Mouse (Mus musculus) myocyte (in vitro differentiated cells): ENCODE measurements at regions not wholly inside any gene's neighbourhood (a gene's known extent, or its start where the extent isn't known, plus 50 kb on each side); places are given as distances from the start of the nearest gene placed in this dataset.

Source experiments
- H3K27me3 ChIP-seq: one replicate; pipeline ENCODE4 v1.6.1; 2011; ENCODE audit not compliant: control insufficient read depth, insufficient read depth, insufficient read length
- H3K36me3 ChIP-seq: one replicate; pipeline ENCODE4 v1.6.1; 2011; ENCODE audit not compliant: control insufficient read depth, insufficient read depth
- H3K4me2 ChIP-seq: one replicate; pipeline ENCODE4 v1.6.1; 2011; ENCODE audit warnings: low read depth, control low read depth
- H3K4me3 ChIP-seq: one replicate; pipeline ENCODE4 v1.5.1; 2011; ENCODE audit warnings: mild to moderate bottlenecking, control low read depth, moderate library complexity
- H3K79me2 ChIP-seq: one replicate; pipeline ENCODE4 v1.6.1; 2011; ENCODE audit not compliant: control insufficient read depth, insufficient read depth
- H3ac ChIP-seq: one replicate; pipeline ENCODE4 v1.6.1; 2011; ENCODE audit not compliant: control insufficient read depth, insufficient read length
- CEBPB ChIP-seq: IDR thresholded peaks from 2 replicates; pipeline ENCODE4 v1.6.1; 2011; ENCODE audit warnings: mild to moderate bottlenecking, moderate library complexity; ENCODE audit not compliant: poor library complexity, insufficient read depth, severe bottlenecking
- E2F4 ChIP-seq: IDR thresholded peaks from one replicate; pipeline ENCODE4 v1.6.1; 2011; ENCODE audit warnings: mild to moderate bottlenecking, control low read depth, moderate library complexity; ENCODE audit not compliant: insufficient read depth
- MAX ChIP-seq: IDR thresholded peaks from one replicate; pipeline ENCODE4 v1.6.1; 2011; ENCODE audit warnings: low read depth, mild to moderate bottlenecking, control low read depth
- MYOD1 ChIP-seq, 3 experiments: IDR thresholded peaks; one replicate each; pipeline ENCODE4 v1.6.1; 2011; ENCODE audit warnings: control low read depth in 2 of 3, low read depth in 2 of 3, mild to moderate bottlenecking in 2 of 3, moderate library complexity in 1 of 3; ENCODE audit not compliant: insufficient read length in 2 of 3, control insufficient read depth in 1 of 3
- MYOG ChIP-seq, 3 experiments: IDR thresholded peaks; one replicate each; pipeline ENCODE4 v1.6.1; 2011; ENCODE audit warnings: control low read depth in 2 of 3, low read depth in 2 of 3, mild to moderate bottlenecking in 2 of 3; ENCODE audit not compliant: insufficient read length in 2 of 3, control insufficient read depth in 1 of 3, insufficient read depth in 1 of 3
- POLR2A ChIP-seq: IDR thresholded peaks from one replicate; pipeline ENCODE4 v1.6.1; 2011; ENCODE audit warnings: low read depth, mild to moderate bottlenecking, control low read depth, moderate library complexity; ENCODE audit not compliant: insufficient read length
- POLR2AphosphoS2 ChIP-seq: IDR thresholded peaks from one replicate; pipeline ENCODE4 v1.6.1; 2011; ENCODE audit warnings: low read depth, control low read depth; ENCODE audit not compliant: insufficient read length
- REST ChIP-seq: IDR thresholded peaks from one replicate; pipeline ENCODE4 v1.6.1; 2011; ENCODE audit warnings: mild to moderate bottlenecking, control low read depth, moderate library complexity; ENCODE audit not compliant: insufficient read depth, insufficient read length
- SRF ChIP-seq: IDR thresholded peaks from one replicate; pipeline ENCODE4 v1.6.1; 2011; ENCODE audit warnings: low read depth; ENCODE audit not compliant: control insufficient read depth, insufficient read length
- TCF12 ChIP-seq: IDR thresholded peaks from one replicate; pipeline ENCODE4 v1.6.1; 2011; ENCODE audit warnings: mild to moderate bottlenecking, control low read depth; ENCODE audit not compliant: poor library complexity, insufficient read depth, severe bottlenecking
- TCF3 ChIP-seq: IDR thresholded peaks from one replicate; pipeline ENCODE4 v1.6.1; 2011; ENCODE audit warnings: low read depth, control low read depth; ENCODE audit not compliant: insufficient read length
- USF1 ChIP-seq: IDR thresholded peaks from one replicate; pipeline ENCODE4 v1.6.1; 2011; ENCODE audit warnings: low read depth, mild to moderate bottlenecking, control low read depth, moderate library complexity

DNA sequence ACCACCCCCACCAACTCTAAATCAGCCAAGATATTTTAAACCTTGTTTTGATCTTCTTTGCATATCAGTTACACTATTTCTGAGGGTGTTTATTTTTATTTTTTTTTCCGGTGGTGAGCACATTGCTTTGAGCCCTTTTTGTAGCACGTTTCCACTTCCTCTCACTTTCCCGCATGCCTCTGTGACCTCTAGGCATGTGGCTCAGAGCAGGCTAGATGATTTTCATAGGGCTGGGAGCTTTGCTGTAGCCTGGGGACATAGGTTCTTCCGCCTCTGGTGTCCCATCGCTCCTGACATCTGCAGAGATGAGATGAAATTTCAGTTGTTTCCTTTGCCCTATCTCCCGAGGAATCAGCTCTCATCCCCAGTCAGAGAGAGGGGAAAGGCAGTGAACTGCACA is 197.3 kb upstream of the Bcl6 start:
- Histone ChIP-seq H3K79me2 (no peaks in the 10 kb centered on the region), H3K4me3 (no peak overlapping the region), H3K36me3 (no peaks in the 10 kb centered on the region), H3K4me2 (no peak overlapping the region), H3ac (no peak overlapping the region), H3K27me3 (no peaks in the 10 kb centered on the region)
- TF ChIP-seq MYOG (IDR thresholded peaks at IDR 0.05; ENCODE audit: control insufficient read depth in 1 of 3, insufficient read depth in 1 of 3, insufficient read length in 2 of 3, low read depth in 2 of 3) (no peak), TCF12 (no peak)

DNA sequence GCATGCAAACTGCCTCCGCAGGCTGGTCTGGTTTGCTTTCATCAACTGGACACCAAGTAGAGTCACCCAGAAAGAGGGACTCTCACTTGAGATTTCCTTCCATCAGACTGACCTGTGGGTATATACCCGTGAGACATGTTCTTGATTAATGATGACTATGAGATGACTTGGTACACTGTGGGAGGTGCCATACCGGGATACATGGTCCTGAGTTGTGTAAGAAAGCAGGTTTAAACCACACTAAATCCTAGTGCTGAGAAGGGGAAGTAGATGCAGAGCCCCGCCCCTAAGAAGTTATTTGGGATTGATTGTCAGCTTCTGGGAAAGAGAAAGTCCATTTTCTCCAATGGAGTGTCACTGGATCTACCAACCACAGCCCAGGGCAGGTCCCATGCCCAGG is 196.2 kb upstream of the Bcl6 start:
- no peak overlapping the region for H3ac ChIP-seq
- H3K4me3 ChIP-seq: no peak overlapping the region
- H3K27me3 ChIP-seq: no peaks in the 10 kb centered on the region
- TF ChIP-seq REST: no peak
- no peak for TF ChIP-seq MYOD1 (IDR thresholded peaks at IDR 0.05; ENCODE audit: control insufficient read depth in 1 of 3, insufficient read length in 2 of 3, low read depth in 2 of 3)
- no peak for TF ChIP-seq USF1
- no peak for TF ChIP-seq TCF3
- no peak for TF ChIP-seq POLR2AphosphoS2
- TF ChIP-seq MAX: no peak
- no peak for TF ChIP-seq TCF12
- no peak for TF ChIP-seq POLR2A
- no peak for TF ChIP-seq E2F4
- TF ChIP-seq CEBPB: no peak
- TF ChIP-seq SRF: no peak
- no peak for TF ChIP-seq MYOG (IDR thresholded peaks at IDR 0.05; ENCODE audit: control insufficient read depth in 1 of 3, insufficient read depth in 1 of 3, insufficient read length in 2 of 3, low read depth in 2 of 3)
- no peak overlapping the region for H3K4me2 ChIP-seq
- H3K36me3 ChIP-seq: no peaks in the 10 kb centered on the region
- no peaks in the 10 kb centered on the region for H3K79me2 ChIP-seq

DNA sequence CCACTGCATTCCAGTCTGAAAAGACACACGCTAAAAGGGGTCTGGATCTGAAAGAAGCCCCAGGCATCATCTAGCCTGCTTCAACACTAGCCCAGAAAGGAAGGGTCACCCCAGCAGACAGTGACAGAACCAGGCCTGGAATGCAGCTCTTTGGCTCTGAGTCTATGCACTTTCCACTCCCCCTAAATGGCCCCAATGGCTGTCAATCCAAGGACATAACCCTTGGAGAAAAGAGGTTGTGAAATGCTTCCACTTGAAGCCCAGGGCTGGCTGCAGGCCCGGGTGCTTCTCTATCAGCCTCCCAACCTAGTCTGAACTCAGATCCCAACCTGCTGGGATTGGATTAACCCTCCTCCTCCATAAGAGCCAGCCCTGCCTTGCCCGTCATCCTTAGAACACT is 194.6 kb upstream of the Bcl6 start:
- Histone ChIP-seq H3K27me3 (no peaks in the 10 kb centered on the region), H3ac (no peak overlapping the region), H3K36me3 (no peaks in the 10 kb centered on the region), H3K4me3 (no peak overlapping the region), H3K79me2 (no peaks in the 10 kb centered on the region), H3K4me2 (no peak overlapping the region)
- no peak for TF ChIP-seq MAX
- TF ChIP-seq TCF3: no peak
- no peak for TF ChIP-seq MYOG (IDR thresholded peaks at IDR 0.05; ENCODE audit: control insufficient read depth in 1 of 3, insufficient read depth in 1 of 3, insufficient read length in 2 of 3, low read depth in 2 of 3)
- no peak for TF ChIP-seq SRF

DNA sequence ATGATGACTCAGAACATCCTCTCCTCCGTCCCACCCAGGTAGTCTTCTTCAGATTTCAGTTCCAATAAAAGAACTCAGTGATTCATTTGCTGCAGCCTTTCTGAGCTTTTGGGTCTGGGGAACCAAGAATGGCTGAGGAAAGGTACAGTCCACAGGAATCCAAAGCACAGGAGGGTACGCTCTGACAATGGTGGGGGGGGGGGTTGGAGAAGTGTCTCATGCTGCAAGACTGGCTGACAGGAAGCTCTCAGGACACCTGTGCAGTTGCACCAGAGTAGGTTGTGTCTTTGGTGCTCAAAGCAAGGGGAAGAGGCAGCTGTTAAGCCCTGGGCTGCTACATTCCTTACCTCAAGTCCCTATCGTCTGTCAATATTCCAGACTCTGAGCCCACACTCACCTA is 192.7 kb upstream of the Bcl6 start:
- Histone ChIP-seq H3K36me3 (no peaks in the 10 kb centered on the region), H3K27me3 (no peaks in the 10 kb centered on the region), H3K79me2 (no peaks in the 10 kb centered on the region), H3K4me2 (no peak overlapping the region), H3ac (no peak overlapping the region), H3K4me3 (no peak overlapping the region)
- no peak for TF ChIP-seq POLR2A
- TF ChIP-seq MAX: no peak
- no peak for TF ChIP-seq TCF3
- TF ChIP-seq CEBPB: no peak
- no peak for TF ChIP-seq E2F4

DNA sequence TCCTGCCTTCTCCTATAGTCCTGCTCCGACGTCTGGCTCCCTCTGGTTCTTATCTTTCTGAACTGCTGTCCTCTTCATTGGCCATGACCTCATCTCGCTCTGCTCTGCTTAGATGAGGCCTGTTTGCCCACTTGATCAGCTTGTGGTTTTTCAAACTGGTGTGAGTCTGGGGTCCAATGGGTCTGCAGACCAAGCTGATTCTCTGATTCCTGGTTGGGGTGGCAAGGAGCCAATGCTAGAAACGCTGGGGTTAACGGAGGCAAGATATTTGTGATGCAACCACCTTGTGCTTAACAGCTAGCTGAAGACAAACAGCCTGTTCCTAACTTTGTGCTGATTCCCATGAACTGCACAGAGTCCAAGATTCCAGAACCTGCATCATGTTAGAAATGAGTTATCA is 192.0 kb upstream of the Bcl6 start:
- no peaks in the 10 kb centered on the region for H3K27me3 ChIP-seq
- no peak overlapping the region for H3K4me2 ChIP-seq
- TF ChIP-seq TCF3 (no peak), MYOG (IDR thresholded peaks at IDR 0.05; ENCODE audit: control insufficient read depth in 1 of 3, insufficient read depth in 1 of 3, insufficient read length in 2 of 3, low read depth in 2 of 3) (no peak), TCF12 (no peak), MYOD1 (IDR thresholded peaks at IDR 0.05; ENCODE audit: control insufficient read depth in 1 of 3, insufficient read length in 2 of 3, low read depth in 2 of 3) (no peak), POLR2A (no peak), REST (no peak), POLR2AphosphoS2 (no peak), MAX (no peak), CEBPB (no peak), SRF (no peak), USF1 (no peak), E2F4 (no peak)
- H3K4me3 ChIP-seq: no peak overlapping the region
- no peaks in the 10 kb centered on the region for H3K36me3 ChIP-seq
- H3K79me2 ChIP-seq: no peaks in the 10 kb centered on the region
- H3ac ChIP-seq: no peak overlapping the region

DNA sequence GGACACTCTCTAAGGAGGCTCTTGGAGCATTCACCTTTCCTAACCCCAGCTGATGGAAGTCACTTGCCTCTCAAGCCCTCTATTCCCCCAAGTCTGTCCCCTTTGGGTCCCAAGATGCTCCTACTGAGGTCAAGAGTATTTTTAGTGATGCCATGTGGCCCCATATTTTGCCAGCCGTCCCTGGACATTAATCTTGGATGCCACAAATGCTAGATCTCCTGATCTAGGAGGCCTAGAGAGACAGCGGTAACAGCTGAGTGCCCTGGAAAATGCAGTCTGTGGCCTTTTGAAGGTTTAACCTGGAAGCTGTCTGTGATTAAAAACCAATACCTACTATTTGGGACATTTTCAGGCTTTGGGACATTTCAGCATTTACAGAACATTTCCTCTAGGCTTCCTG is 188.9 kb upstream of the Bcl6 start:
- TF ChIP-seq TCF12 (peak; percentile 80), MYOG (IDR thresholded peaks at IDR 0.05; ENCODE audit: control insufficient read depth in 1 of 3, insufficient read depth in 1 of 3, insufficient read length in 2 of 3, low read depth in 2 of 3) (peak in 2 of 3 experiments; percentile 69 to 95), MAX (no peak), MYOD1 (IDR thresholded peaks at IDR 0.05; ENCODE audit: control insufficient read depth in 1 of 3, insufficient read length in 2 of 3, low read depth in 2 of 3) (peak; percentile 50 to 79 (median 57))
- Histone ChIP-seq H3K4me3 (no peak overlapping the region), H3K27me3 (no peaks in the 10 kb centered on the region), H3K36me3 (no peaks in the 10 kb centered on the region), H3K4me2 (no peak overlapping the region), H3ac (no peak overlapping the region), H3K79me2 (no peaks in the 10 kb centered on the region)
